Mouse (Mus musculus) cortical plate, adult 2 months (tissue): ENCODE measurements around the gene Mettl16. TPM values are rescaled to one million over a fixed set of nuclear protein-coding genes. Genes with fewer than 3 reads are reported as not detected.

Source experiments
- H3K27ac ChIP-seq: fragments of 200-500 bp; 2 replicates; pipeline ENCODE4 v1.5.1; 2012; ENCODE audit warnings: low read length, control low read depth, inconsistent platforms; ENCODE audit not compliant: insufficient read depth
- H3K4me1 ChIP-seq: fragments of 200-500 bp; 2 replicates; pipeline ENCODE4 v1.6.1; 2011; ENCODE audit warnings: low read length; ENCODE audit not compliant: control insufficient read depth, insufficient read depth
- H3K4me3 ChIP-seq: fragments of 200-500 bp; 2 replicates; pipeline ENCODE4 v1.5.1; 2011; ENCODE audit warnings: mild to moderate bottlenecking, low read length, control low read depth; ENCODE audit not compliant: insufficient read depth
- CTCF ChIP-seq: fragments of 200-500 bp; IDR thresholded peaks from 2 replicates; pipeline ENCODE4 v1.5.1; 2011; ENCODE audit warnings: mild to moderate bottlenecking, control low read depth, low read length; ENCODE audit not compliant: insufficient read depth; ENCODE audit errors: extremely low read depth
- POLR2A ChIP-seq: fragments of 200-500 bp; IDR thresholded peaks from 2 replicates; pipeline ENCODE4 v1.6.1; 2011; ENCODE audit warnings: mild to moderate bottlenecking, low read length, control low read depth; ENCODE audit not compliant: insufficient read depth; ENCODE audit errors: extremely low read depth
- polyA plus RNA-seq: library from polyadenylated mRNA; depleted of rRNA; stranded (reverse); fragments of >200 nt; gene quantifications from 2 replicates; pipeline ENCODE4 v1.2.3, GENCODE M21; 2012; rRNA removed

The Mettl16 gene
- 14.4 and 15.1 TPM in 2 replicates for polyA plus RNA-seq

DNA sequence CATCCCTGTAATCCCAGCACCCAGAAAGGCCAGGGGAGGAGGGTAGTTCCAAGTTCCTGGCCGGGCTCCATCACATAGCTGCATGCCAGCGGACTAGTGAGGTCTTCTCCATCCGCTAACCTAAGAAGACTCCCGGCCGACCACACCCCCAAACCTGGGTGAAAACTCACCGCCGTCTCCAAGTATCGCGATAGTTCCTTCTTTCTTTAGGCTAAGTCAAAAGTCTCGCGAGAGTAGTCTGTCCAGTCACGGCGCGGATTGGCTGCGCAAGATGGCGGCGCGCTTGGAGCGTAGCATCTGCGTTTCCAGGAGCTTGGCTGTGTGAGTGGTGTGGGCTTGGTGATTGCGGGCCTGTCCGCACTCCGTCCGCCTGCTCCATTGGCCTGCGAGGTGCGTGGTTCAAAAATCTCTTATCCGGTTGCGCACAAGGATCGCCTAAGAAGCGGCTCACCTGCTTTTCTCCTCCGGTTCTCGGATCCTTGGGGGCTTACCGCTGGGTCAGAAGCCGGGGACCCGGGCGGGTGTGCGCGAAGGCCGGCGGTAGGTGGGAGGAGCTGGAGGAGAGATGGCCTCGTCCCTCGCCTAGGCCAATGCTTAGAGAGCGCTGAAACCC lies at the start of gene Mettl16:
Gene Mettl16, plus strand, starts transcription at position 236 of the 613 bp plus-strand sequence.
- H3K4me1 ChIP-seq: peaks cover 4% of the 10 kb centered on the region; the same call in 1 of the 2 replicates
- no peak for TF ChIP-seq CTCF
- peak; percentile 84 for TF ChIP-seq POLR2A
- peak within 1 kb of the TSS; percentile 53 for H3K27ac ChIP-seq
- H3K4me3 ChIP-seq: peak within 1 kb of the TSS; percentile 81

DNA sequence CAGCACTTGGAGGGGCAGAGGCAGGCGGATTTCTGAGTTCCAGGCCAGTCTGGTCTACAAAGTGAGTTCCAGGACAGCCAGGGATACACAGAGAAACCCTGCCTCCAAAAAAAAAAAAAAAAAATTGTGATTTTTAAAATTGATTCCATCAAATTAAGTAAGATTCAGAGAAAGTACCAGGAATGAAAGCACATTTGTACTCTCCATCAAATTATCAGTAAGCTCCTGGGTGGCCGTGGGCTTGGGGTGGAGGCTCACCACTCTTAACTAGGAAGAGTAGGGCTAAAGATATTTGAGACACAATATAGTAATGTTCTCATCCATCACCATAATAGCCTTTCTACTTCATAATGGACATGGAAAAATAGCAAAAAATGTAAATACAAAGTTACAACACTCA lies 49.5 kb upstream of the Mettl16 start:
- TF ChIP-seq CTCF (no peak), POLR2A (no peak)
- H3K4me3 ChIP-seq: peak overlapping the region; percentile 33; the same call in 1 of the 2 replicates
- peaks cover 7% of the 10 kb centered on the region for H3K4me1 ChIP-seq
- H3K27ac ChIP-seq: no peak overlapping the region

DNA sequence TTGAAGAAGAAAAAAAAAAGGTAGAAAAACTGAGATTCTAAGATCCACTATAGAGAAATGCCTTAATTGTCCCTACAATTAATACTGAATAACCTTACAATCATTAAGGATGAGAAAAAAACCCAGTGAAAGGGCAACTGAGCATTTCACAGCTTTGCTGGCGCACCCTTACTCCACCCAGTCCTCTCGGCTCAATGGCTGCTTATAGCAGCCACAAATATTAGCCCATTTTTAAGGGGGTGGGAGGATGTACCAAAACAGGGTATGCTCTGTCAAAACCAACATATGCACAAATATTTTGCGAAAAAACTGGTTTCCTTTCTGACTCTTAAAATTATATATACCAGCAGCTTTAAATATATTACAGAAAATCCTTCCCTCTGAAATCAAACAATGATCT lies 48.7 kb upstream of the Mettl16 start:
- Histone ChIP-seq H3K27ac (no peak overlapping the region), H3K4me3 (peak overlapping the region; percentile 100), H3K4me1 (peaks cover 4% of the 10 kb centered on the region; the same call in 1 of the 2 replicates)
- TF ChIP-seq POLR2A: no peak
- no peak for TF ChIP-seq CTCF

DNA sequence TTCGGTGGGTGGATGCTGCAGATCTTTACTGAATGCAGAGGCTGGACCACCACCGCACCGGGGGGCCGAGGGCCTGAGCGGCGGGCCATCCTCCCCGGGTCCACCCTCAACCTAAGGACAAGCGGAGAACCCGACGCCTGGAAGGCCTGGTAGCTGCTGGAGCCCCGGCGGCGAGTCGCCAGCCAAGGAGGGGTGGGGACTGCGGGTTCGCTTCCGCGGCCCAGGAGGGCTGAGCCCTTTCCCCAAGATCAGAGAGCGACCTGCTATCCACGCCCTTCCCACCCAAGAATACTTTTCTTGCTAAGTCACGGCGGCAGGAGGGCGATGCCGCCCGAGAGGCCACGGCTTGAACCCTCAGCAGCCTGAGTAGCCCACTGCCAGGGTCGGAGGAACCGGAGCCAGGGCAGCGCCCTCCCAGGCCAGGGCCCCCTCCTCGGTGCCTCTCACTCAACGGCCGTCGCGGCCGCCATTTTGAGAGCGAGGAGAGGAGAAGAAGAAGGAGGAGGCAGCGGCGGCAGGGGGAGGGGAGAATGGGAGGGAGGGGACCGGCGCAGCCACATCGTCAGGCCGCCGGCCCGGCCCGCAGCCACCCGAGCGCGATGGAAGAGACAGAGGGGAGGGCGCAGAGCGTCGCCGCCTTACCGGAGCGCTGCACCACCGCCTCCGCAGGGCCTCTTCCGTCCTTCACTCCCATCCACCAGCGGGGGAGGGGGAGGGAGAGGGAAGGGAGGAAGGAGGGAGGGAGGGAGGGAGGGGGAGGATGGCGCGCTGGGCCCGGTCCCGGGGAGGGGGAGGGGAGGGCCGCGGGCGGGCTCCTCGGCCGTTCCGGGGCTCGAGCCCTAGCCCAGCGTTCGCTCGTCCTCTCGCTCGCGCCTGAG lies 47.0 kb upstream of the Mettl16 start:
- Histone ChIP-seq H3K27ac (peak overlapping the region; percentile 100), H3K4me3 (peak overlapping the region; percentile 100), H3K4me1 (peaks cover 4% of the 10 kb centered on the region; the same call in 1 of the 2 replicates)
- no peak for TF ChIP-seq CTCF
- TF ChIP-seq POLR2A: no peak

DNA sequence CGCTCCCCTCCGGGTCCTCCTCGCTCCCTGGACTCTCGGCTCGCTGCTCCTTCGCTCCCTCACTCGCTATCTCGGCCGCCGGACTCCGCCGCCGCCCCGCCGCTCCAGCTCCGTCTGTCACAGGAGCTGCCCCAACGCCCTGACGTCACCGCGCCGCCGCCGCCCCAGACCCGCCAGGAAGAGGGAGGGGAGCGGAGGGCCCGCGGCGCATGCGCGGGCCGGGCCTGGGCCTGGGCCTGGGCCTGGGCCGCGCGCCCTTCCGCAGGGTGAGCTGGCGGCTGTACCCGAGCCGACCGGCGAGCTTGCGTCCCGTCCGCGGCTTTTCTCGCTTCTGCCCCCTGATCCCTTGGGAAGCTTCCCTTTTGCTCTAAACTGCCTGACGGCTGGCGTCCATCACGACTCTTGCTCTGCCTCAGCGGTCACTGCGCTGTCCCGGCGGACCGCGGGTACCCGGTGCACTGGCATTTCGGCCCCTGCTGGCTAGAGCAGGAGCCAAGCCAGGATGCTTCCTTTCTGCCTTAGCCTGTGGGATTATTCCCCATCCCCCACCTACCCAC lies 46.3 kb upstream of the Mettl16 start, which contains the start of gene Pafah1b1:
Gene Pafah1b1, minus strand, starts transcription at position 436 of the 557 bp plus-strand sequence.
- no peak for TF ChIP-seq CTCF
- peak; percentile 70 for TF ChIP-seq POLR2A
- Histone ChIP-seq H3K4me1 (peaks cover 4% of the 10 kb centered on the region; the same call in 1 of the 2 replicates), H3K27ac (peak within 1 kb of the TSS; percentile 100), H3K4me3 (peak within 1 kb of the TSS; percentile 100)

DNA sequence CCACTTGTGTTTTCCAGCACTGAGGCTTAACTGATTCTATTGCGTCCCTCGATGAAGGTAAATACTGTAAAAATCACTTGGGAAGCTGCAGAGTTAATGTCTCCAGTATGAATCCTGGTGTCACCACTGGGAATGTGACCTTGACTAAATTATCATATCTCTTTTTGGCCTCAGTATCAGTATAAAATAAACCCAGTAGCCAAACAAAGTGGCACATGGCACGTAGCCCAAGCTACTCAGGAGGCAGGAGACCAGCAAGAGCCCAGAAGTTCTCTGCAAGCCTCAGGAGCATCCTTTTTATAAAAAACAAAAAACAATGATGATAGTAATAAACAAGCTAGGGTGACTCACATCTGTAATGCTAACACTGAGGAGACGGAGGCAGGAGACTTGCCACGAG lies 45.4 kb upstream of the Mettl16 start:
- TF ChIP-seq CTCF (no peak), POLR2A (no peak)
- peaks cover 3% of the 10 kb centered on the region; the same call in 1 of the 2 replicates for H3K4me1 ChIP-seq
- H3K27ac ChIP-seq: no peak overlapping the region
- H3K4me3 ChIP-seq: no peak overlapping the region; the same call in 1 of the 2 replicates

DNA sequence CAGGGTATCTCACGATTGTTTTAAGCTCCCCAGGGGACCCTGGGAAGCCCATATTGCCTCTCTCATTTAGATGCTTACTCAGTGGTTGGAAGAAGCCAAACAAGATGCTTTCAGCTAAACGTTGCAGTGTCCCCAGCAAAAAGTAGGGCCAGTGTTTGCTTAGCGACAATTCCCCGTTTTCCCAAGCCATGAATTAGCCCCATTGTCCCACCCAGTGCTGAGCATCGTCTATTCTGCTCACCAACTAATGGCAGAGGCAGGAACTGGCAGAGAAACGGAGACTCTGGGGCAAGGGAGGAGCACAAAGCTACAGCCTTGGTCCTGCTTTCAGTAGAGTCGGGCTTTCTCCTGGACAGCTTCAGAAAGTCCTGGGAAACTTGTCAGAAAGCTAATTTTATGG lies 35.7 kb upstream of the Mettl16 start:
- H3K4me3 ChIP-seq: no peak overlapping the region
- peak overlapping the region; percentile 87 for H3K27ac ChIP-seq

DNA sequence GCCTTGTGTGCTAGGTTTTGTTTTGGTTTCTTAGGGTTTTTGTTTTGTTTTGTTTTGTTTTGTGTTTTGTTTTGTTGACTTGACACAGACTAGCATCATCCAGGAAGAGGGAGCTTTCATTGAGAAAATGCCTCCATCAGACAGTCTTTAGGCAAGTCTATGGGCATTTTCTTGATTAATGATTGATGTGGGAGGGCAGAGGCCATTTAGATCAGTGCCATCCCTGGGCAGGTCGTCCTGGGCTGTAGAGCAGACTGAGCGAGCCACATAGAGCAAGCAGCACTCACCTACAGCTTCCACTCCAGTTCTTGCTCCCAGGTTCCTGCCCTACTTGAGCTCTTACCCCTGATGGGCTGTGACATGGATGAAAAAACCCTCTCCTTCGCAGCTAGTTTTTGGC lies 32.8 kb upstream of the Mettl16 start:
- Histone ChIP-seq H3K4me3 (no peak overlapping the region), H3K27ac (no peak overlapping the region), H3K4me1 (no peaks in the 10 kb centered on the region)
- TF ChIP-seq POLR2A: no peak
- no peak for TF ChIP-seq CTCF

More for the DNA sequence above, 35.7 kb upstream of the Mettl16 start:
- TF ChIP-seq CTCF (no peak), POLR2A (peak; percentile 30; the same call in 1 of the 2 replicates)
- no peaks in the 10 kb centered on the region for H3K4me1 ChIP-seq

DNA sequence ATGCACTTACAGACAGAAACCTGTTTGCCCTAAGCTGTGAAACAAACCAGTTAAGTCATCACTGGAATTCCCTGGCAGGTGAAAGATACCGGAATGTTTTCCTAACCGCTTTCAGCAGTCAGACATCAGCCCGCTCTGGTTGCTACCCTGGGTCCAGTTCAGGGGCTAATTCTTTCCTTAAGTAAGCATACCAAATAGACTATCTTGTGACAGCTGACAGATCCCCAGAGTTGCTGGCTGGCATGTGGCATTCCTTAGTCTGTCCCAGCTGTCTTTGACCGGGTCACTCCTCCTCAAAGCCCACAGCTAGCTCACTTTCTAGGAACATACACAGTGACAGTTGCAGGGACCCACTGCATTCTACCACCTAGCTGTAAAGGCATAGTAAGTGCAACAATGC lies 22.6 kb upstream of the Mettl16 start:
- no peaks in the 10 kb centered on the region for H3K4me1 ChIP-seq
- TF ChIP-seq POLR2A (no peak), CTCF (no peak)
- no peak overlapping the region for H3K4me3 ChIP-seq
- H3K27ac ChIP-seq: no peak overlapping the region

DNA sequence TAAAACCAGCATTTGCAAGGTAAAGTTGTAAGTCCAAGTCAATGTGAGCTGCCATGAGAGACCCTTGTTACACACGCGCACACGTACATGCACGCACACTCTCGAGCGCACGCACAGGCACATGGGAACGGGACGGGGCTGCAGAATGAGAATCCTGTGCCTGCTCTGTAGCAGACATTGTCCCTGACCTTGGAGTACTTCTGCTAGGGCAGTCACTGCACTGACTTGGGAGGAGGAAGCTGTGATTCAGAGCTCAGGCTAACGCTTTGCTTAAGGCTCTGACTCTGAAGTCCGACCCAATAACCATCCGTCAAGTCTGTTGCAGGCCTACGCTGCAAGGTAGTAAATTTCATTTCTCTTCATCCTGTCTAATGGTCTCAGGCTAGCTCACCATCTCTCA lies 21.4 kb upstream of the Mettl16 start:
- TF ChIP-seq POLR2A (no peak), CTCF (no peak)
- Histone ChIP-seq H3K4me3 (no peak overlapping the region), H3K27ac (no peak overlapping the region), H3K4me1 (no peaks in the 10 kb centered on the region)
